Mouse (Mus musculus) midbrain, postnatal 0 days (tissue): Measurements from ENCODE around the gene Hes3. TPM values are rescaled to one million over a fixed set of nuclear protein-coding genes. Genes with fewer than 3 reads are reported as not detected.

Source experiments
- ATAC-seq: fragments of 200-750 bp; cut with Nextera tagmentation; 2 replicates; pipeline ENCODE4 v1.8.0; 2017; ENCODE audit warnings: moderate number of reproducible peaks, mild to moderate bottlenecking, moderate TSS enrichment, moderate library complexity; ENCODE audit not compliant: low FRiP score
- DNase-seq: peaks from one replicate; pipeline ENCODE4 v3.0.0-alpha.2; 2015; ENCODE audit warnings: low spot score
- H3K27ac ChIP-seq: fragments of 300-500 bp; sonication (generic); 2 replicates; pipeline ENCODE4 v1.5.1; 2014; ENCODE audit warnings: low read depth, mild to moderate bottlenecking, low read length, mixed read lengths
- H3K27me3 ChIP-seq: fragments of 300-500 bp; sonication (generic); 2 replicates; pipeline ENCODE4 v1.6.1; 2014; ENCODE audit warnings: low read length, control low read depth, mixed read lengths; ENCODE audit not compliant: insufficient read depth
- H3K36me3 ChIP-seq: fragments of 300-500 bp; sonication (generic); 2 replicates; pipeline ENCODE4 v1.6.1; 2014; ENCODE audit warnings: low read length, control low read depth, mixed read lengths; ENCODE audit not compliant: insufficient read depth
- H3K4me1 ChIP-seq: fragments of 300-500 bp; sonication (generic); 2 replicates; pipeline ENCODE4 v1.6.1; 2014; ENCODE audit warnings: mild to moderate bottlenecking, control low read depth, antibody characterized with exemption, low read length, mixed read lengths; ENCODE audit not compliant: insufficient read depth
- H3K4me2 ChIP-seq: fragments of 300-500 bp; sonication (generic); 2 replicates; pipeline ENCODE4 v1.6.1; 2014; ENCODE audit warnings: low read depth, mild to moderate bottlenecking, low read length, mixed read lengths; ENCODE audit not compliant: poor library complexity, severe bottlenecking
- H3K4me3 ChIP-seq: fragments of 300-500 bp; sonication (generic); 2 replicates; pipeline ENCODE4 v1.5.1; 2014; ENCODE audit warnings: low read depth, mild to moderate bottlenecking, low read length, moderate library complexity
- H3K9ac ChIP-seq: fragments of 300-500 bp; sonication (generic); replicated peaks from 2 replicates; pipeline ENCODE4 v1.6.1; 2014; ENCODE audit warnings: mild to moderate bottlenecking, low read length, moderate library complexity, mixed read lengths; ENCODE audit not compliant: poor library complexity, severe bottlenecking
- H3K9me3 ChIP-seq: fragments of 300-500 bp; sonication (generic); 2 replicates; pipeline ENCODE4 v1.6.1; 2016; ENCODE audit warnings: low read length, control low read depth
- CTCF ChIP-seq: IDR thresholded peaks from 2 replicates; pipeline ENCODE4 v1.5.1; 2016; ENCODE audit warnings: antibody characterized with exemption, mild to moderate bottlenecking
- WGBS: fragments of 180-500 bp; shearing (Covaris S2); extraction: QIAGEN DNeasy Blood & Tissue Kit; methylation state at CpG from one replicate; pipeline ENCODE4 v1.1.7; 2014; 5-methylcytosine and 5-hydroxymethylcytosine counted together
- polyA plus RNA-seq: library from polyadenylated mRNA; unstranded; fragments of >200 nt; fragmentation: Nextera tagmentation; extraction: Ambion mirVana; gene quantifications from 2 replicates; pipeline ENCODE4 v1.2.1, GENCODE M21; 2015
- total RNA-seq: library from RNA; depleted of rRNA; stranded (reverse); fragments of >200 nt; gene quantifications from 2 replicates; pipeline ENCODE4 v1.2.3, GENCODE M21; 2014; rRNA removed

The Hes3 gene
- total RNA-seq, result not detected in 2 replicates
- 0.19 and 0.36 TPM in 2 replicates for polyA plus RNA-seq

DNA sequence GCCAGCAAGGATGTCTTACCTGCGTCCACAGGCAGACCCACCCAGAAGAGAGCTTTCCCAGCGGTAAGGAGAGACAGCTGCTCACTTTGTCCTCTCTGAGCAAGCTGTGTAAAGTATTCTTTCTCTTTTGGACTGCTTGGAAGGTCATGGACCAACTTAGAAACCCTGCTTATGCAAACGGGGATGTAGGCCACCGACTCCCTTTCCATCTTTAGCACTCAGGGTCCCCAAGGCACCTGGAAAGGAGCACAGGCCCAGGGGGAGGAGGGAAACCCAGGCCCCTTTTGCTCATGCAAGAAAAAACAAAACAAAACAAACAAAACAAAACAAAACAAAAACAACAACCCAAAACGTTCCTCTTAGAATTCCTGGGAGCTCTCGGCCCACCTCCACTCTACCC is at the start of gene Hes3:
TSS of gene Hes3 (minus strand) at position 101 of the 400 bp plus-strand sequence.
- Histone ChIP-seq H3K4me2 (peak within 1 kb of the TSS; percentile 53), H3K27ac (no peak within 1 kb of the TSS), H3K36me3 (no peaks in the 10 kb centered on the region), H3K4me1 (peaks cover 5% of the 10 kb centered on the region; the same call in 1 of the 2 replicates), H3K4me3 (peak within 1 kb of the TSS; percentile 29), H3K27me3 (peaks cover 42% of the 10 kb centered on the region), H3K9me3 (no peaks in the 10 kb centered on the region), H3K9ac (0 out of 2 replicates have a peak within 1 kb of the TSS, but pooled peaks have one; percentile 29)
- TF ChIP-seq CTCF, result no peak
- DNase-seq, result no peak
- ATAC-seq, result no peak
- 22% methylated on average over 6 of the region's 6 CpGs for WGBS

DNA sequence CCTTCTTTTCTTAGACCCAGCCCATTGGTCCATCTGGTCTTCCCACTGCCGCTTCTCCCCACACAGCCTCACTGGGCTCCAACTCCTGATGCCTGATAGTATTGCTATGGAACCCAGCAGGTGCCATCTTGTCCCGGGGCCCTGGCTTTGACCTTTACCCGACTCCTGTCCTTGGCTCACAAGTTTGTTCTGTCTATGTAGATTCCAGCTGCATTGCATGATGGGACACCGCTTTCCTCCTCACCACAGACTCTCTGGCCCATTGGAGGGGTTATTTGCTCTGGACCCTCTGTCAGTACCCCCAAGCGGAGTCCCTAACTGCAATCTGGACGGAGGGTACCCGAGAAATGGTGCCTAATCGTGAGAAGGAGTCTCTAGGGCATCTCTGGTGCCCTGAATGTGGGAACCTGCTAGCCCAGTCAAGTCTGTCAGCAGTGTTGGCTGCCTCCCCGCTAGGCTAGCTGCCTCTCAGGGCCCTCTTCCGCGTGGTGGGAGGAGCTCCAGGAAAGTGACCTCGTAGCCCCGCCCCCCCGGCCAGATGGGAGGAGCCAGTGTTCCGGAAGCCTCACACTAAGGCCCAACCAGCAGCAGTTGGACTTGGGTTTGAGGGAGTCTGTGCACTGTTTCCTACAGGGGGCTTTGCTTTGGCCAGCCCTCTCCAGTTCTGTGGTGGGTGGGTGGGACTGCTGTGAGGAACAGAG is 49.3 kb upstream of the Hes3 start:
- 37% methylated on average over 15 of the region's 15 CpGs for WGBS
- peak overlapping the region; percentile 15 for H3K4me3 ChIP-seq
- H3K36me3 ChIP-seq, result no peaks in the 10 kb centered on the region
- no peak for TF ChIP-seq CTCF
- H3K9ac ChIP-seq, result peak overlapping the region; percentile 93; the same call in 1 of the 2 replicates
- H3K4me2 ChIP-seq, result peak overlapping the region; percentile 95
- peaks cover 21% of the 10 kb centered on the region for H3K4me1 ChIP-seq
- ATAC-seq, result no peak
- DNase-seq, result no peak
- H3K9me3 ChIP-seq, result no peaks in the 10 kb centered on the region
- H3K27me3 ChIP-seq, result no peaks in the 10 kb centered on the region
- H3K27ac ChIP-seq, result no peak overlapping the region

DNA sequence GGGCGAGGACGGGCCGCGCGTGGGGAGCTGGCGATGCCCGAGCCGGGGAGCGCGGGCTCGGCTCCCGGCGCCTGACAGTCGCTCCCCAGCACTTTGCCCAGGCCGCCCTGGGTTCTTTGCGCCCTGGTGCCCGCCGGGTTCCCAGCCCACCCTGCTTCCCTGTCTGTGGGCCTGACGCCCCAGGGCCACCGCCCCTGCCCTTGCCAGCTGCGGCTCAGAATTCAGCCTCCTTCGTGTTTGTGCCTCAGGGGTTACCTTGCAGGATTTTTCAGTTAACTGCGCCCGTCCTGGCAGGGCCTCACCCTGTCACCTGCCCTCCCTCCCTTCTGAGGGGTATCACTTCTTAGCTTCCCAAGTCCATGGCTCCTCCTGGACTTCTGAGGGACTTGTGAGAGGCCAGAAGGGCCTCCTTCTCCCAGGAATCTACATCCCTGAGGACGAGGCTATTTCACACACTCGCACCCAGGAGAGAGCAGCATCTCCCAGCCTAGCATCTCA is 47.9 kb upstream of the Hes3 start:
- Histone ChIP-seq H3K4me2 (peak overlapping the region; percentile 95), H3K36me3 (0 out of 2 replicates have a peak, but pooled peaks cover 2% of the 10 kb centered on the region), H3K9ac (peak overlapping the region; percentile 93), H3K9me3 (no peaks in the 10 kb centered on the region), H3K4me3 (peak overlapping the region; percentile 82), H3K27me3 (no peaks in the 10 kb centered on the region), H3K27ac (peak overlapping the region; percentile 86), H3K4me1 (peaks cover 18% of the 10 kb centered on the region)
- WGBS, result 1% methylated on average over 16 of the region's 26 CpGs
- ATAC-seq (peak; percentile 17; the same call in 1 of the 2 replicates), DNase-seq (no peak)
- no peak for TF ChIP-seq CTCF

DNA sequence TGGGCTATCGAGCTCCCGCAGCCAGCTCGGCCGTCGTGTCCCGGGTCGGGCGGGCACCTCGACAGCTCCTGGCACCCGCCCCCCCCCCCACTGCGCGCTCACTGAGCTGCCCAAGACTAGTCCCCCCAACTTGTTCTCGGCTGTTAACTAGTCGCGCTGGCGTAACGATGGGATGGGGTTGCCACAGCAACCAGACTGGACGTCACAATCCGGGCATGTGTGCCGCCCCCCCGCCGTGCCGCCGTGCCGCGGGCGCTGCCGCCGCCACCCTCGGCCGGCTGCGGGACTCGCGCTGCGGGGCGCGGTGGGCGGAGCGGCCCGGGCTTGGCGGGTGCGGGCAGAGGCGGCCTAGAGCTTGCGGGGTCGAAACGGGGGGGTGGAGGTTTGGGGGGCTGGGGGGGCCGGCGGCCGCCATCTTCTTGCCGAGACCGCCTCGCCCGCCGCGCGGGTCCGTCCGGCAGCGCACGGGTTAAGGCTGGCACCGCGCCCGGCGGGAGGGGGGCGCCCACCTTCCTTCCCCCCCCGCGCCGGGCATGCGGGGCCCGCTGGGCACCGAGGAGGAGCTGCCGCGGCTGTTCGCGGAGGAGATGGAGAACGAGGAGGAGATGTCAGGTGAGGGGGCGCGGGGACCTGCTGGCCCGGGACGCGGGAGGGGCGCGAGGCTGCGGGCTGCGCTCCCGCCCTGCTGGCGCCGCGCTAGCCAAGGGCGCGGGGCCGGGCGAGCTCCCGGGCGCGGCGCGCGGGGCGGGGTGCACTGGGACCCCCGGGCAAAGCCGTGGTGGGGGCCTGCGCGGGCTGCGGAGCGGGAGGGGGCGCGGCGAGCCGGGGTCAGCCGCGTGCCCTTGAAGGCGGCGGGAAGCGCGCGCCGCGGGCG is 47.2 kb upstream of the Hes3 start, which contains the start of gene Chd5:
TSS of gene Chd5 (plus strand) at position 233 of the 874 bp plus-strand sequence.
- no peak for TF ChIP-seq CTCF
- H3K4me2 ChIP-seq, result peak within 1 kb of the TSS; percentile 95
- ATAC-seq (peak; percentile 67), DNase-seq (peak; percentile 64)
- peak within 1 kb of the TSS; percentile 86 for H3K27ac ChIP-seq
- H3K27me3 ChIP-seq, result no peaks in the 10 kb centered on the region
- H3K36me3 ChIP-seq, result peaks cover 3% of the 10 kb centered on the region; the same call in 1 of the 2 replicates
- under 1% methylated on average over 52 of the region's 120 CpGs for WGBS
- peak within 1 kb of the TSS; percentile 82 for H3K4me3 ChIP-seq
- peaks cover 18% of the 10 kb centered on the region for H3K4me1 ChIP-seq
- no peaks in the 10 kb centered on the region for H3K9me3 ChIP-seq
- peak within 1 kb of the TSS; percentile 93 for H3K9ac ChIP-seq

DNA sequence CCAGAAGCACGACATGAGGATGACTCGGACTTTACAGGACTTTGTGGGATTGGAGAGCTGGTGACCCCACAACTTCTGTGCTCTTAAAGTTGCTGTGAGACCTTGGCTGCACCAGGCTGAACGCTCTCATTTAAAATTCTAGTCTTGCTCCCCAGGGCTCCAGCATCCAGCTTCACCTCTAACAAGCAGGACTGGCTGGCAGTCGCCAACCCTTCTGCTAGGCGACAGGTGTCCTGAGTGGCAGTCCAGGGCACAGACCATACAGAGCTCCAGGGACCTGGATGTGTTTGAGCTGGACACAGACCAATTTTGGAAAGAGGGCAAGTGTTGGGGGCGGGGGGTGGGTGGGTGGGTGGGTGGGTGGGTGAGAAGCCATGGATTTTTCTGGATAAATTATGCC is 46.3 kb upstream of the Hes3 start:
- no peak for TF ChIP-seq CTCF
- no peak for DNase-seq
- no peak for ATAC-seq
- no peaks in the 10 kb centered on the region for H3K9me3 ChIP-seq
- peaks cover 10% of the 10 kb centered on the region; the same call in 1 of the 2 replicates for H3K36me3 ChIP-seq
- H3K4me3 ChIP-seq, result no peak overlapping the region
- no peak overlapping the region for H3K9ac ChIP-seq
- WGBS, result 22% methylated on average over 6 of the region's 6 CpGs
- peaks cover 18% of the 10 kb centered on the region for H3K4me1 ChIP-seq
- H3K4me2 ChIP-seq, result no peak overlapping the region
- H3K27me3 ChIP-seq, result no peaks in the 10 kb centered on the region
- peak overlapping the region; percentile 38; the same call in 1 of the 2 replicates for H3K27ac ChIP-seq
